Mouse (Mus musculus): ENCODE measurements around the gene E030030I06Rik. TPM values are rescaled to one million over a fixed set of nuclear protein-coding genes. Genes with fewer than 3 reads are reported as not detected.
"Not testable (repeated sequence)": the region's sequence is repeated elsewhere in the genome, so short reads cannot be mapped to it uniquely, and the experiment has no call there.

Gene E030030I06Rik
- 2.1 and 3.4 TPM in 2 replicates for total RNA-seq (2015)
- 4.5 and 32.2 TPM in 2 replicates for total RNA-seq (2017)

GRCm38 (mm10) chr10:22149073-22149690 lies at the start of gene E030030I06Rik:
Gene E030030I06Rik (minus strand): TSS chr10:22149270.
- no peak for ATAC-seq (replicated peaks; ENCODE audit: poor library complexity)

- ATAC-seq (replicated peaks; ENCODE audit: poor library complexity) = not testable (repeated sequence)
Measured at GRCm38 (mm10) chr10:22191035-22191434, 42.0 kb upstream of the E030030I06Rik start.

DNA sequence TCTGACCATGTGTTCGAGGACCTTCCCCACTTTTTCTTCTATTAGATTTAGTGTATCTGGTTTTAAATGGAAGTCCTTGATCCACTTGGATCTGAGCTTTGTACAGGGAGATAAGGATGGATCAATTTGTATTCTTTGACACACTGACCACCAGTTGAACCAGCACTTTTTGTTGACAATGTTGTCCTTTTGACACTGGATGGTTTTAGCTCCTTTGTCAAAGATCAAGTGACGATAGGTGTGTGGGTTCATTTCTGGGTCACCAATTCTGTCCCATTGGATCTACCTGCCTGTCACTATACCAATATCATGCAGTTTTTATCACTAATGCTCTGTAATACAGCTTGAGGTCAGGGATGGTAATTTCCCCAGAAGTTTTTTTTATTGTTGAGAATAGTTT lies 27.4 kb upstream of the E030030I06Rik start:
- not testable (repeated sequence) for ATAC-seq (replicated peaks; ENCODE audit: poor library complexity)

- ATAC-seq (replicated peaks; ENCODE audit: poor library complexity) = 0 out of 2 replicates have a peak, but pooled peaks have one; percentile 39
Measured at GRCm38 (mm10) chr10:22174190-22174487, 25.1 kb upstream of the E030030I06Rik start.

DNA sequence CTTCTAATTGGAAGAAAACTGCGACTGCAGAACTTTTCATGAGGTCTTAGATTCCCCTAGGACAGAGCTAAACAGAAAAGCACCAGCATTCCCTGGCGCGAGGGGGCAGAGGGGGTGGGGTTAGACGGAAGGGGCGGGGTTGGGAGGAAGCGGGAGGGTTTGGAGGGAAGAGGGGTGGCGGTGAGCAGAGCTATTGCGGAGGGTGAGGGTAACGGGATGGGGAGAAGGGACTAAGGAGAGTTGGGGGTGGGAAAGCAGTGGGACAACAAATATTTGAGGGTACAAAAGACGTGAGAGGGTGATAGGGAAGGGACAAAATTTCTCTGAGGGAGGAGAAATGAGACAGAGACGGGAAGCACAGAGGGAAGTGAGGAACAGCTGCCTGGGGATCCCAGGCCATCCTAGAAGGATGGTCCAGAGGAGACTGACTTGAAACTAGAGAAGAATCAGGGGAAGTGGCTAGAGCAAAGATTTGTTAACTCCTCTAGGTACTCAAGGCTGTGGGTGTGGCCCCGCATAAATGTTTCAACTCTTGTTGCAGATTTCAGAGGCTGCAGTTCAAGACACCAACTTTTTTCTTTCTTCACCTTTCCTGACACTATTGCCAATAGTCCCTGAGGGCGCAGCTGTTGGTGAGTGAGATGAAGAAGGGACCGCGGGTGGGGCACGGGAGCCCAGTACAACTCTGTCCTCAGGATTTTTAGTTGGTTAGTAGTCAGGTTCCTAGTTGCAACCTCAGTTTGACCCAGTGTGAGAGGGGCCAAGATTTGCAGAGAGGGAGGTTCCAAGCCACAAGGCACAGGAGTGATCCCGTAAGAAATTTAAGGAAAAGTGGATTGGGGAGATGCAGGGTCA lies 24.5 kb upstream of the E030030I06Rik start:
- 0 out of 2 replicates have a peak, but pooled peaks have one; percentile 29 for ATAC-seq (replicated peaks; ENCODE audit: poor library complexity)

DNA sequence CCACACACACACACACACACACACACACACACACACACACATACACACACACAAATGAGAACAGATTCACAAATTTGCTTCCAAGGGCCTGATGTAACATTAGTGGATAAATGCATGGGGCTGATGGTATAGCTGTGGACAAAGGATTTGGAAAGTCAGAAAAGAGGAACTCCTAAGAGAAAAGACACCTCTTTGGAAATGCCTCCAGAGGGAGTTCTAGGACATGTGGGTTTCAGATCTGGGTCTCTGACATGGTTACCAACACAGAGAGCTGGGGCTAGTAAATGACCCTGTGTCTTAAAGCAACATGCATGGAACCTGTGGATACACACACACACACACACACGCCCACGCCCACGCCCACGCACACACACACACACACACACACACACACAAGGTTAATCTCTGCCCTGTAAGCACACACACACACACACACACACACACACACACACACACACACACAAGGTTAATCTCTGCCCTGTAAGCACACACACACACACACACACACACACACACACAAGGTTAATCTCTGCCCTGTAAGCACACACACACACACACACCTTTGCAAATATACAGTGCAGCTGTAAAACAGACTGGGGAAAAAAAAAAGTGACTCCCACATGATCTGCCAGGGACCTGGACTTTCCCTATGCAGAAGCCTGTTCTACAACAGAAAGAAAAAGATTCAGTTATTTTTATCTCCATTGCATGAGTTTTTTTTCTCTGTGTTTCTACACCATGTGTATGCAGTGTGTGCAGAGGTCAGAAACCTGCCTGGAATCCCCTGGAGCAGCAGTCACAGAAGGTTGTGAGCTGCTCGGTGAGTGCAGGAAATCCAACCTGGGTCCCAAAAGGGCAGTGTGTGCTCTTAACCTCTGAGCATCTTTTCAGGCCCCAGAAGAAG lies 23.6 kb upstream of the E030030I06Rik start:
- ATAC-seq (replicated peaks; ENCODE audit: poor library complexity) = peak; percentile 55

GRCm38 (mm10) chr10:22169116-22169515 lies 20.0 kb upstream of the E030030I06Rik start:
- not testable (repeated sequence) for ATAC-seq (replicated peaks; ENCODE audit: poor library complexity)

DNA sequence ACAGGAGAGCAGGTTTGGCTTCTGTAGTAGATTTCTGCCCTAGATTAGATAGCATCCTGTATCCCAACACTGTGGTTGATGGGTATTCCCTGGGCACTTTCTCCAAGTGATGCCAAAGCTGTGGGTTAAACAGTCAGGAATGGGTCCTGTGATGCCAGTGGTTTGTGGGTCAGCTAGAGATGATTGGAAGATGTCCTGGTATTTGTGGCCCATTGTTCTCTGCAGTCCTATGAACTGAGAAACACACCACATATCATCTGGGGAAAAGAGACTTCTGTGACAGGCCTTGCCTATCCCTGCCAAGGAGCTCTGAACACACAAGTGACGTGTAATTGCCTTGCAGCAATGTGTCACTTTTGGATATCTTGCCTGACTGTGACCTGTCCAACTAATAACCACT lies 18.0 kb upstream of the E030030I06Rik start:
- not testable (repeated sequence) for ATAC-seq (replicated peaks; ENCODE audit: poor library complexity)

GRCm38 (mm10) chr10:22166025-22166424 lies 17.0 kb upstream of the E030030I06Rik start:
- ATAC-seq (replicated peaks; ENCODE audit: poor library complexity) = peak; percentile 73

- ATAC-seq (replicated peaks; ENCODE audit: poor library complexity) = peak; percentile 88
Measured at GRCm38 (mm10) chr10:22165328-22166003, 16.4 kb upstream of the E030030I06Rik start.

- not testable (repeated sequence) for ATAC-seq (replicated peaks; ENCODE audit: poor library complexity)
Measured at GRCm38 (mm10) chr10:22163705-22164583, 14.9 kb upstream of the E030030I06Rik start.

- not testable (repeated sequence) for ATAC-seq (replicated peaks; ENCODE audit: poor library complexity)
Measured at GRCm38 (mm10) chr10:22163279-22163678, 14.2 kb upstream of the E030030I06Rik start.

DNA sequence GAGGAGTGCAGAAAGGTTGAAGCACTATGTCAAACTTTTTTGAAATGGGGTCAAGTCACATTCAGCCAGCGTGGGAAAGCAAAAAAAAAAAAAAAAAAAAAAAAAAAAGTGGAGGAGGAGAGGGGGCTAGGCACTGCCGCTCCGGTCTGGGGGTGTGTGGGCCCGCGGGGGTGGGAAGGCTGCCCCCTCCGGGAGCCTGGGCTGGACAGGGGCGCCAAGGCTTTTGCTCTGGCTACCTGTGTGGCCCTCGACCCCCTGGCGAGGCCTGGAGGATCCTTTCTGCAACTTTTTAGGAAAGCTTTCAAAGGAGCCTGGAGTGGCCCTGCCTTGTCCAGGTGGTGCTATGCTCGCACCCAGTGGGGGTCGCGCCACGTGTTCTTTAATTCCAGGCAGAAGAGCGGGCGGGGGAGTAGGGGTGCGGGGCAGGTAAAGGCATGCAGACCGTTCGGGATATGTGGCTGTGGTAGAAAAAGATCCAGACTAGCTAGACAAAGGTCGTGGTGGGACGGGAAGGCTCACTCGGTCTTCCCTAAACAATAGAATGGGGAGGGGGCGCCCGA lies 10.6 kb upstream of the E030030I06Rik start:
- no peak for ATAC-seq (replicated peaks; ENCODE audit: poor library complexity)

DNA sequence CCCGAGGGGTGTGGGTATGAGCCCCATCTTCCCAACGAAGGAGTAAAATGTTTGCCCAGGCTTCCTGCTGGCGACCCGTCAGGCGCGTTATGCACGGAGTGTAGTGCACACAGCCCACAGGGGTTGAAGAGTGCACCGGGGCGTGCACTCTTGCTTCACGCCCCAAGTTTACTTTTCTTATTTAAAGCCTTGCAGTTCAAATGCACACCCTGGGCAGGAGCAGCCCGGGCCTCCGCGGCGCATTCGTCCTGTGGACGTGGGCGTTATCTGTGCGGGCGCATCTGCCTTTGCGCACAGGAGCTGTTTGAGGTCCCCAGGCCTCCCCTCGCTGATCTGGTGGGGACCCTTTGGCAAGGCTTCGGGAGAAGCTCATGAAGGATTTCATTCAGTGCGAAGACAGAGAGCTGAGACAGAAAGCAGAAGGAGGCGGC lies 10.1 kb upstream of the E030030I06Rik start:
- ATAC-seq (replicated peaks; ENCODE audit: poor library complexity) = no peak

DNA sequence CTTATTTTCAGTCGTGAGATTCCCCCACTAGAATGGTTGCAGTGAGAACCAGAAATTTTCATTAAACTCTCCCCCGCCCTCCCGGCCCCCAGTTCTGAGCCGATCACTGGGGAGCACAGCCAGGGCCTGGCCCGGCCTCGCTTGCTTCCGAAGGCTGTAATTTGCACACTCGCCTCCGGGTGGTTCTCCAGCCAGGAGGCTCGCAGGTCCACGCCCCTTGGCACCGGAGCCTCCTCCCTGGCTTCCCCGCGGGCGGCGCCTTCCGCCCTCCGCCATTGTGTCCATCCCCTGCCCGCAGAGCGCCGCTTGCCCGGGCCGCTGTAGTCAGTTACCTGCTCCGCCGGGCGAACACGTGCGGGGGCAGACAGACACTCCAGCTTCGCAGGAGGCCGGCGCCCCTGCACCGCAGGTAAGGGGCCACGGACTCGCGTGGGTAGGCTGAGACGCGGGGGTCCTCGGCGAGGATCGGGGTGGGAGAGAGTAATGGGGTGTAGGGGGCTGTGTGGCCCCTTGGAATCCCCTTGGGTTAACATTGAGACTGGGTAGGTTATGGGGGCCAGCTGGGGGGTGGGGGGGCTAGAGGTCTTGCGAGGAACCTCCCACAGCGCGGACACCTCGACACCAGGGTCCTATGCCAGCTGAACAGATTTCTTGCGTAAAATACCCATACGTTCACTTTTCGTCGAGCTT lies 9.4 kb upstream of the E030030I06Rik start, which contains the start of the genes Raet1e and H60b:
Gene Raet1e, plus strand, starts transcription at position 260 of the 690 bp plus-strand sequence.
Gene H60b, plus strand, starts transcription at position 277 of the 690 bp plus-strand sequence.
- peak; percentile 97 for ATAC-seq (replicated peaks; ENCODE audit: poor library complexity)

DNA sequence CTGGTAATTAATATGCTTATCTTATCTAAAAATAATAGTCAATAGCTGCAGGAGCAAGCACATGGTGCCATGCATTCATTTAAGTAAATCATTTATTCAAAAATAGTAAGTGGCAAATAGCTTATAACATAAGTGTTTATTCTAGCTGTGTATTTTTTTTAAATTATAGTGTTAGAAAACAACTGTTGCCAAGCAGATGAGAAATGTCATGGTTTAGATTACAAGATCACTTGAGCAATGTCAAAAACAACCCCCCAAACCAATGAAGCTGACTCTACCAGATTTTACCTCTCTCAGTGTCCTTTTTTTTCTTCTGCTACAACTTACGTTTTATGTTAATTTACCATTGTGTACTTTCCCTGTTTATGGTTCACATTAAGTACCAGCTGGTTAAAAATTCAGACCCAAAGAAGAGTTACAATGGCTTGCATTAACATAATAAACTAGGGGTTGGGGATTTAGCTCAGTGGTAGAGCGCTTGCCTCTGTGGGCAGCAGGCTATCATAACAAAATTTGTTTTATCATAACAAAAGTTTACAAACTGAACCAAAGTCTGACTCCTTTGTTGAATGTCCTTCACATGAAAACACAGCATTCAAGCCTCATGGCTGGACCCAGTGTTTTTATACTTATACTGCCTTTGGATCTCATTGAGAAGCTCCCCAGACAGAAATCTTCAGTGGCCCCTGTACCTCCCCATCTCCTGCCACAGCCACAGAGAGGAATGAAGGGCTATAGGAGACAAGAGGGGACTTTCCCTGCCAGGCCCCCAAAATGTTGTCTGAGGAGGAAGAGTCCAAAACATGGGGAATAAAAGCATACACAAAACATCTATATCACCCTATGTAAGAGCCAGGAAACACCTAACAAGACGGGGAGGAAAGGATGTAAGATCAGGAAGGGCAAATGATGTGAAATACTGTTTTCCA lies 6.1 kb upstream of the E030030I06Rik start:
- ATAC-seq (replicated peaks; ENCODE audit: poor library complexity) = no peak

DNA sequence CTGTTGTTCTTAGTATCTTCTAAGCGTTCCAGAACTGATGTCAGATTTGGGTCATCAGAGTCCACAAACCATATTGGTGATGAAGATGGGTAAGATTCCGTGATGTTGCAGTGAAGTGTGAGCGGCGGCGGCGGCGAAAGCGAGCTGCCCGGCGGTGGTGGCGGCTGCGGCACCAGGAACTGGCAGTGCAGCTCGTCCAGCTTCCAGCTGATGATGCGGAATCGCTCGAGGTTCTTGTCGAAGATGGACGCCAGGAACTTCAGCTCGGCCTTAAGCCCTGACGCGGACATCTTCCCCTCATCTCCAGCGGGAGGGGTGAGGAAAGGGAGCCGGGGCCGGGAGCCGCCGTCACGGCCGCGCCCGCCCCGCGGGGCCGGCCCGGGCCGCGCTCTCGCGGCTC lies 5.1 kb upstream of the E030030I06Rik start:
- not testable (repeated sequence) for ATAC-seq (replicated peaks; ENCODE audit: poor library complexity)
